Mouse (Mus musculus) left cerebral cortex, adult 11 months (tissue): ENCODE data around the gene Trip4.
"Not testable (repeated sequence)": the region's sequence is repeated elsewhere in the genome, so short reads cannot be mapped to it uniquely, and the experiment has no call there.

Experiments
- DNase-seq: peaks from one replicate; pipeline ENCODE4 v3.0.0; 2022; ENCODE audit warnings: low spot score

Gene Trip4

GRCm38 (mm10) chr9:65794313-65794712 is 114.3 kb downstream of the Trip4 start:
- no peak for DNase-seq

GRCm38 (mm10) chr9:65793506-65793905 is 115.1 kb downstream of the Trip4 start:
- no peak for DNase-seq

- DNase-seq: no peak
Observed at GRCm38 (mm10) chr9:65793086-65793485, 115.5 kb downstream of the Trip4 start.

- DNase-seq: no peak
Observed at GRCm38 (mm10) chr9:65791846-65792245, 116.7 kb downstream of the Trip4 start.

- DNase-seq: no peak
Observed at GRCm38 (mm10) chr9:65791106-65791505, 117.5 kb downstream of the Trip4 start.

- DNase-seq: no peak
Observed at GRCm38 (mm10) chr9:65789788-65790187, 118.8 kb downstream of the Trip4 start.

- no peak for DNase-seq
Observed at GRCm38 (mm10) chr9:65788556-65788955, 120.0 kb downstream of the Trip4 start.

- DNase-seq: no peak
Observed at GRCm38 (mm10) chr9:65787829-65788344, 120.7 kb downstream of the Trip4 start.

- no peak for DNase-seq
Observed at GRCm38 (mm10) chr9:65786885-65787787, 121.5 kb downstream of the Trip4 start.

- no peak for DNase-seq
Observed at GRCm38 (mm10) chr9:65785772-65786368, 122.7 kb downstream of the Trip4 start.

- DNase-seq: not testable (repeated sequence)
Observed at GRCm38 (mm10) chr9:65779619-65780018, 129.0 kb downstream of the Trip4 start.
